Mouse (Mus musculus) liver, embryonic 14.5 days (tissue): ENCODE data around the gene Sox8.

Experiments used
- CTCF ChIP-seq: IDR thresholded peaks from 2 replicates; pipeline ENCODE4 v1.5.1; 2016; ENCODE audit warnings: antibody characterized with exemption, low read depth, control low read depth
- EP300 ChIP-seq: IDR thresholded peaks from 2 replicates; pipeline ENCODE4 v1.6.1; 2016; ENCODE audit warnings: antibody characterized with exemption, low read depth

GRCm38 (mm10) chr17:25568880-25569279 lies 1.6 kb downstream of the Sox8 start:
- no peak for TF ChIP-seq CTCF
- no peak for TF ChIP-seq EP300
